Mouse (Mus musculus): ENCODE measurements around the gene Pik3cb.

GRCm38 (mm10) chr9:99131951-99132470 is 8.4 kb downstream of the Pik3cb start:
- no peak for TF ChIP-seq HCFC1 (IDR thresholded peaks at IDR 0.05; ENCODE audit: borderline replicate concordance, insufficient read depth, low read length)
- TF ChIP-seq ZC3H11A (IDR thresholded peaks at IDR 0.05; ENCODE audit: borderline replicate concordance, low read depth, low read length): no peak
- TF ChIP-seq MAFK (IDR thresholded peaks at IDR 0.05; ENCODE audit: insufficient read depth, low read depth, low read length): no peak
- TF ChIP-seq ZNF384 (IDR thresholded peaks at IDR 0.05; ENCODE audit: low read depth, low read length): no peak
- TF ChIP-seq CHD2 (IDR thresholded peaks at IDR 0.05; ENCODE audit: low read depth, low read length): no peak; the same call in 1 of the 2 replicates

All from ES-E14 (cell line).